Mouse (Mus musculus): ENCODE measurements around the gene Myo1d.

GRCm38 (mm10) chr11:80575794-80576193 lies 204.0 kb downstream of the Myo1d start:
- TF ChIP-seq ELF1 (IDR thresholded peaks at IDR 0.05; ENCODE audit: low read depth, low read length): no peak
- TF ChIP-seq ZMIZ1 (IDR thresholded peaks at IDR 0.05; ENCODE audit: low read depth, low read length): no peak
- TF ChIP-seq CHD1 (IDR thresholded peaks at IDR 0.05; ENCODE audit: low read depth, low read length): no peak

Data from MEL (cell line).